ENCODE assay signal across 21 mouse cellular contexts in the genomic region with DNA sequence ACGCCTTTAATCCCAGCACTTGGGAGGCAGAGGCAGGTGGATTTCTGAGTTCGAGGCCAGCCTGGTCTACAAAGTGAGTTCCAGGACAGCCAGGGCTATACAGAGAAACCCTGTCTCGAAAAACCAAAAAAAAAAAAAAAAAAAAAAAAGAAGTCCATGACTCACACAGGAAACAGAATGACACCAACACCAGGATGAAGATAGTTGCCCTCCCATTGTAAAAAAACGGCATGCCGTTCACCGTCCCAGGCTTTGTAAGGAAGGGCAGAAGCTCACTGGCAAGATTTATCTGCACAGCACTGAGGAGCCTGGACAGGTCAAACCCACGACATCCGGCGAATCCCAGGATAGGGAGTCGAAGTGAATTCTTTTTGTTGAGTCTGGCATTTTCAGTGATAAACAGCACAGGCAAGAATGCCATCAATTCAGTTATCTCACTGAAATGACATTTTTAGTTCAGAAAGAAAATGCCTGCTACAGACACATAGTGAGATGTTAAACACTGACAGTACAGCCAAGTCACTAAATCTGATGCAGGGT. TPM values are rescaled to one million over a fixed set of nuclear protein-coding genes. Genes with fewer than 3 reads are reported as not detected.
DNase-seq lines count a peak whose midpoint lies in the region; TF ChIP-seq lines count a peak whose summit lies in the region.
"Had no signal": no experiment of that assay in that cellular context is flagged by ENCODE, and none has a peak within 500 bp of the region (broad histone marks: within the 10 kb centered on the region; RNA-seq: fewer than 3 reads in every experiment).

No protein-coding gene starts in this region.

- no peak for TF ChIP-seq POLR2A in kidney, adult 2 months (IDR thresholded peaks at IDR 0.05; ENCODE audit: low read depth, low read length)

- H3K4me1 ChIP-seq in kidney, adult 2 months (ENCODE audit: control insufficient read depth, insufficient read depth, low read length): no peaks in the 10 kb centered on the region
- H3K4me1 ChIP-seq: limb, embryonic 13.5 days had no signal

- H3K36me3 ChIP-seq in kidney, adult 2 months (ENCODE audit: control insufficient read depth, insufficient read depth, low read length): no peaks in the 10 kb centered on the region
- H3K36me3 ChIP-seq: embryonic facial prominence, embryonic 12.5 days; forebrain, embryonic 15.5 days; heart, embryonic 10.5 days; limb, embryonic 13.5 days; midbrain, embryonic 10.5 days had no signal

- 60% methylated on average over 9 of the region's 10 CpGs for WGBS in kidney, adult 2 months

- H3K4me3 ChIP-seq in kidney, adult 2 months (ENCODE audit: insufficient read depth, low read depth, low read length): no peak overlapping the region
- H3K4me3 ChIP-seq: embryonic facial prominence, embryonic 12.5 days; forebrain, embryonic 15.5 days; heart, embryonic 10.5 days; limb, embryonic 13.5 days; midbrain, embryonic 10.5 days had no signal

- H3K27me3 ChIP-seq in kidney, adult 2 months (replicated peaks; ENCODE audit: control insufficient read depth, insufficient read depth, low read length): no peaks in the 10 kb centered on the region
- H3K27me3 ChIP-seq: embryonic facial prominence, embryonic 12.5 days; forebrain, embryonic 15.5 days; limb, embryonic 13.5 days had no signal

- TF ChIP-seq CTCF in kidney, adult 2 months (conservative IDR thresholded peaks at IDR 0.05; ENCODE audit: insufficient read depth, insufficient read length, low read depth, low read length): no peak

- peak; percentile 10 for DNase-seq in embryo, embryonic 11 days
- DNase-seq in embryo, embryonic 9.5 days (ENCODE audit: extremely low spot score): no peak
- peak; percentile 59 for DNase-seq in adrenal gland, adult 8-10 months
- DNase-seq in kidney, adult 2 months: peak; percentile 61
- DNase-seq in kidney, postnatal 36 days: peak; percentile 36 to 47
- no peak for DNase-seq in MN1 (ENCODE audit: low spot score)
- DNase-seq in ovary, postnatal 10 days (ENCODE audit: low spot score): no peak
- no peak for DNase-seq in cerebellum, adult 8-10 months
- DNase-seq: B cell, adult 2 months; cerebellum, postnatal 36 days; gastrocnemius, postnatal 36 days; heart, postnatal 10 days; lung, adult 18-20 months; thymus, postnatal 4 days had no signal

- H3K27ac ChIP-seq in kidney, adult 2 months (ENCODE audit: insufficient read depth, low read depth, low read length): no peak overlapping the region
- H3K27ac ChIP-seq: embryonic facial prominence, embryonic 12.5 days; forebrain, embryonic 15.5 days; heart, embryonic 10.5 days; hindbrain, postnatal 0 days; limb, embryonic 13.5 days; midbrain, embryonic 10.5 days had no signal

RNA-seq across cellular contexts. Expression of a gene that starts 13.7 kb away (rescaled TPM):
- 1 to 10 TPM in 2 of 4 experiments, under 1 TPM in 2; 0.35 to 1.3 (median 0.93) TPM for total RNA-seq in adrenal gland, adult 8-10 months (2022)
- polyA plus RNA-seq in kidney, adult 2 months (2012; rRNA removed): 0.36 and 0.42 TPM in 2 replicates
- total RNA-seq: gastrocnemius, postnatal 36 days had no signal
- polyA plus RNA-seq: large intestine, adult 2 months had no signal

Comparison
In these comparisons a context has a peak if more than half of its experiments do, and no peak if none do; other contexts are left out.
1. DNase-seq: peak in embryo, embryonic 11 days (single experiment), adrenal gland, adult 8-10 months (single experiment), kidney, adult 2 months (single experiment) and kidney, postnatal 36 days (2 of 2); none in embryo, embryonic 9.5 days (single experiment), MN1 (single experiment), ovary, postnatal 10 days (single experiment) and cerebellum, adult 8-10 months (single experiment).